Mouse (Mus musculus): ENCODE results near the gene Pax2. TPM values are rescaled to one million over a fixed set of nuclear protein-coding genes. Genes with fewer than 3 reads are reported as not detected.

Gene Pax2
- polyA plus RNA-seq (2015; fragmentation: Nextera tagmentation; extraction: Ambion mirVana) = 0.04 TPM in 1 of 2 replicates, not detected in the other

GRCm38 (mm10) chr19:44755693-44756420 is at the start of gene Pax2:
Gene Pax2, plus strand, starts transcription at chr19:44756045.
- peaks cover 98% of the 10 kb centered on the region for H3K27me3 ChIP-seq
- 0 out of 2 replicates have a peak within 1 kb of the TSS, but pooled peaks have one; percentile 14 for H3K9ac ChIP-seq
- WGBS = under 1% methylated on average over 48 of the region's 52 CpGs
- H3K4me3 ChIP-seq = peak within 1 kb of the TSS; percentile 41
- no peak for ATAC-seq (ENCODE audit: low FRiP score, low read depth)
- no peak within 1 kb of the TSS for H3K27ac ChIP-seq
- H3K9me3 ChIP-seq = no peaks in the 10 kb centered on the region
- peak within 1 kb of the TSS; percentile 68 for H3K4me2 ChIP-seq (replicated peaks)
- H3K4me1 ChIP-seq = peaks cover 27% of the 10 kb centered on the region
- no peaks in the 10 kb centered on the region for H3K36me3 ChIP-seq

- no peaks in the 10 kb centered on the region for H3K36me3 ChIP-seq
- WGBS = 64% methylated on average over 3 of the region's 3 CpGs
- no peak overlapping the region for H3K27ac ChIP-seq
- H3K27me3 ChIP-seq = peaks cover 46% of the 10 kb centered on the region
- no peak overlapping the region for H3K4me3 ChIP-seq
- no peak overlapping the region for H3K4me2 ChIP-seq (replicated peaks)
- H3K9ac ChIP-seq = no peak overlapping the region
- ATAC-seq (ENCODE audit: low FRiP score, low read depth) = no peak
- no peaks in the 10 kb centered on the region; the same call in 1 of the 2 replicates for H3K4me1 ChIP-seq
- peaks cover 7% of the 10 kb centered on the region; the same call in 1 of the 2 replicates for H3K9me3 ChIP-seq
Observed at GRCm38 (mm10) chr19:44708885-44709284, 47.0 kb upstream of the Pax2 start.

- 50% methylated on average over 22 of the region's 22 CpGs for WGBS
- ATAC-seq (ENCODE audit: low FRiP score, low read depth) = no peak
- Histone ChIP-seq H3K4me1 (peaks cover 19% of the 10 kb centered on the region), H3K4me3 (no peak overlapping the region), H3K9ac (no peak overlapping the region), H3K36me3 (no peaks in the 10 kb centered on the region), H3K9me3 (peaks cover 7% of the 10 kb centered on the region; the same call in 1 of the 2 replicates), H3K27me3 (peaks cover 63% of the 10 kb centered on the region), H3K27ac (no peak overlapping the region), H3K4me2 (replicated peaks) (no peak overlapping the region)
Observed at GRCm38 (mm10) chr19:44716731-44717600, 38.9 kb upstream of the Pax2 start.

GRCm38 (mm10) chr19:44719292-44720193 is 36.3 kb upstream of the Pax2 start:
- Histone ChIP-seq H3K9ac (peak overlapping the region; percentile 53), H3K4me3 (peak overlapping the region; percentile 47), H3K4me1 (peaks cover 28% of the 10 kb centered on the region), H3K4me2 (replicated peaks) (peak overlapping the region; percentile 86), H3K27me3 (peaks cover 79% of the 10 kb centered on the region), H3K9me3 (no peaks in the 10 kb centered on the region; the same call in 1 of the 2 replicates), H3K36me3 (no peaks in the 10 kb centered on the region), H3K27ac (no peak overlapping the region)
- WGBS = 3% methylated on average over 30 of the region's 30 CpGs
- ATAC-seq (ENCODE audit: low FRiP score, low read depth) = no peak

GRCm38 (mm10) chr19:44720194-44720521 is 35.7 kb upstream of the Pax2 start:
- Histone ChIP-seq H3K36me3 (no peaks in the 10 kb centered on the region), H3K4me1 (peaks cover 31% of the 10 kb centered on the region), H3K9ac (peak overlapping the region; percentile 53), H3K27ac (no peak overlapping the region), H3K27me3 (peaks cover 85% of the 10 kb centered on the region), H3K9me3 (no peaks in the 10 kb centered on the region; the same call in 1 of the 2 replicates), H3K4me3 (peak overlapping the region; percentile 47), H3K4me2 (replicated peaks) (peak overlapping the region; percentile 86)
- ATAC-seq (ENCODE audit: low FRiP score, low read depth) = no peak
- WGBS = under 1% methylated on average over 29 of the region's 29 CpGs

GRCm38 (mm10) chr19:44723611-44724440 is 32.0 kb upstream of the Pax2 start:
- Histone ChIP-seq H3K9me3 (no peaks in the 10 kb centered on the region; the same call in 1 of the 2 replicates), H3K9ac (peak overlapping the region; percentile 48; the same call in 1 of the 2 replicates), H3K4me3 (peak overlapping the region; percentile 39), H3K27me3 (peaks cover 89% of the 10 kb centered on the region), H3K36me3 (no peaks in the 10 kb centered on the region), H3K27ac (no peak overlapping the region), H3K4me2 (replicated peaks) (peak overlapping the region; percentile 65), H3K4me1 (peaks cover 29% of the 10 kb centered on the region)
- WGBS = under 1% methylated on average over 34 of the region's 36 CpGs
- peak; percentile 9; the same call in 1 of the 2 replicates for ATAC-seq (ENCODE audit: low FRiP score, low read depth)

- Histone ChIP-seq H3K27me3 (peaks cover 85% of the 10 kb centered on the region), H3K4me1 (peaks cover 17% of the 10 kb centered on the region), H3K9ac (peak overlapping the region; percentile 84), H3K4me3 (peak overlapping the region; percentile 59), H3K9me3 (no peaks in the 10 kb centered on the region; the same call in 1 of the 2 replicates), H3K4me2 (replicated peaks) (peak overlapping the region; percentile 70), H3K27ac (peak overlapping the region; percentile 39; the same call in 1 of the 2 replicates), H3K36me3 (no peaks in the 10 kb centered on the region)
- ATAC-seq (ENCODE audit: low FRiP score, low read depth) = peak; percentile 67; the same call in 1 of the 2 replicates
- 1% methylated on average over 54 of the region's 55 CpGs for WGBS
Observed at GRCm38 (mm10) chr19:44725951-44726791, 29.7 kb upstream of the Pax2 start.

GRCm38 (mm10) chr19:44734116-44734515 is 21.7 kb upstream of the Pax2 start:
- H3K4me2 ChIP-seq (replicated peaks) = no peak overlapping the region
- H3K4me3 ChIP-seq = 0 out of 2 replicates have a peak overlapping the region, but pooled peaks have one; percentile 25
- no peak for ATAC-seq (ENCODE audit: low FRiP score, low read depth)
- H3K36me3 ChIP-seq = no peaks in the 10 kb centered on the region
- H3K9ac ChIP-seq = no peak overlapping the region
- no peak overlapping the region for H3K27ac ChIP-seq
- H3K27me3 ChIP-seq = peaks cover 97% of the 10 kb centered on the region
- H3K4me1 ChIP-seq = peaks cover 9% of the 10 kb centered on the region; the same call in 1 of the 2 replicates
- H3K9me3 ChIP-seq = no peaks in the 10 kb centered on the region
- WGBS = 1% methylated on average over 21 of the region's 21 CpGs

GRCm38 (mm10) chr19:44734682-44735081 is 21.2 kb upstream of the Pax2 start:
- Histone ChIP-seq H3K4me3 (peak overlapping the region; percentile 25), H3K36me3 (no peaks in the 10 kb centered on the region)

GRCm38 (mm10) chr19:44740300-44740699 is 15.5 kb upstream of the Pax2 start:
- H3K4me3 ChIP-seq = no peak overlapping the region
- peaks cover 100% of the 10 kb centered on the region for H3K27me3 ChIP-seq
- no peak overlapping the region for H3K4me2 ChIP-seq (replicated peaks)
- H3K36me3 ChIP-seq = no peaks in the 10 kb centered on the region
- H3K27ac ChIP-seq = no peak overlapping the region
- H3K4me1 ChIP-seq = peaks cover 15% of the 10 kb centered on the region
- under 1% methylated on average over 16 of the region's 16 CpGs for WGBS
- H3K9me3 ChIP-seq = peaks cover 5% of the 10 kb centered on the region; the same call in 1 of the 2 replicates
- H3K9ac ChIP-seq = no peak overlapping the region
- no peak for ATAC-seq (ENCODE audit: low FRiP score, low read depth)

More at GRCm38 (mm10) chr19:44734682-44735081, 21.2 kb upstream of the Pax2 start:
- 1% methylated on average over 32 of the region's 33 CpGs for WGBS
- peaks cover 97% of the 10 kb centered on the region for H3K27me3 ChIP-seq
- H3K9me3 ChIP-seq = peaks cover 5% of the 10 kb centered on the region; the same call in 1 of the 2 replicates
- H3K4me2 ChIP-seq (replicated peaks) = peak overlapping the region; percentile 46
- H3K27ac ChIP-seq = no peak overlapping the region
- no peak overlapping the region for H3K9ac ChIP-seq
- H3K4me1 ChIP-seq = peaks cover 9% of the 10 kb centered on the region; the same call in 1 of the 2 replicates
- ATAC-seq (ENCODE audit: low FRiP score, low read depth) = no peak

All from limb, embryonic 13.5 days (tissue).